Mouse (Mus musculus) embryonic facial prominence, embryonic 11.5 days (tissue): ENCODE results near the gene Slc5a6. TPM values are rescaled to one million over a fixed set of nuclear protein-coding genes. Genes with fewer than 3 reads are reported as not detected.

Experiments
- ATAC-seq: fragments of 200-750 bp; cut with Nextera tagmentation; replicated peaks from 2 replicates; pipeline ENCODE4 v1.8.0; 2017; ENCODE audit warnings: low read depth; ENCODE audit not compliant: insufficient number of reproducible peaks, low FRiP score, low TSS enrichment
- DNase-seq: peaks from one replicate; pipeline ENCODE4 v3.0.0-alpha.2; 2015; ENCODE audit warnings: low spot score
- H3K27ac ChIP-seq: fragments of 300-500 bp; sonication (generic); replicated peaks from 2 replicates; pipeline ENCODE4 v1.5.1; 2014; ENCODE audit warnings: mild to moderate bottlenecking, low read depth, low read length, control low read depth
- H3K27me3 ChIP-seq: fragments of 300-500 bp; sonication (generic); 2 replicates; pipeline ENCODE4 v1.6.1; 2014; ENCODE audit warnings: mild to moderate bottlenecking, low read length, moderate library complexity, mixed read lengths; ENCODE audit not compliant: control insufficient read depth, insufficient read depth
- H3K36me3 ChIP-seq: fragments of 300-500 bp; sonication (generic); replicated peaks from 2 replicates; pipeline ENCODE4 v1.6.1; 2014; ENCODE audit warnings: low read depth, mild to moderate bottlenecking, low read length, moderate library complexity, mixed read lengths; ENCODE audit not compliant: control insufficient read depth, insufficient read depth
- H3K4me1 ChIP-seq: fragments of 300-500 bp; sonication (generic); 2 replicates; pipeline ENCODE4 v1.6.1; 2014; ENCODE audit warnings: low read length, mixed read lengths; ENCODE audit not compliant: control insufficient read depth, insufficient read depth
- H3K4me2 ChIP-seq: fragments of 300-500 bp; sonication (generic); 2 replicates; pipeline ENCODE4 v1.6.1; 2014; ENCODE audit warnings: low read depth, mild to moderate bottlenecking, control low read depth, low read length, moderate library complexity
- H3K4me3 ChIP-seq: fragments of 300-500 bp; sonication (generic); 2 replicates; pipeline ENCODE4 v1.5.1; 2014; ENCODE audit warnings: low read depth, low read length, control low read depth
- H3K9ac ChIP-seq: fragments of 300-500 bp; sonication (generic); replicated peaks from 2 replicates; pipeline ENCODE4 v1.6.1; 2014; ENCODE audit warnings: mild to moderate bottlenecking, control low read depth, low read length
- H3K9me3 ChIP-seq: fragments of 300-500 bp; sonication (generic); replicated peaks from 2 replicates; pipeline ENCODE4 v1.6.1; 2016; ENCODE audit warnings: mild to moderate bottlenecking, low read length, inconsistent platforms, mixed read lengths; ENCODE audit not compliant: control insufficient read depth
- WGBS: fragments of 180-500 bp; shearing (Covaris S2); extraction: QIAGEN DNeasy Blood & Tissue Kit; methylation state at CpG from one replicate; pipeline ENCODE4 v1.1.7; 2014; 5-methylcytosine and 5-hydroxymethylcytosine counted together
- polyA plus RNA-seq: library from polyadenylated mRNA; unstranded; fragments of >200 nt; fragmentation: Nextera tagmentation; extraction: Ambion mirVana; gene quantifications from 2 replicates; pipeline ENCODE4 v1.2.1, GENCODE M21; 2014

Slc5a6 gene
- polyA plus RNA-seq, 1 experiment from 2014 or later, result 6.6 TPM

DNA sequence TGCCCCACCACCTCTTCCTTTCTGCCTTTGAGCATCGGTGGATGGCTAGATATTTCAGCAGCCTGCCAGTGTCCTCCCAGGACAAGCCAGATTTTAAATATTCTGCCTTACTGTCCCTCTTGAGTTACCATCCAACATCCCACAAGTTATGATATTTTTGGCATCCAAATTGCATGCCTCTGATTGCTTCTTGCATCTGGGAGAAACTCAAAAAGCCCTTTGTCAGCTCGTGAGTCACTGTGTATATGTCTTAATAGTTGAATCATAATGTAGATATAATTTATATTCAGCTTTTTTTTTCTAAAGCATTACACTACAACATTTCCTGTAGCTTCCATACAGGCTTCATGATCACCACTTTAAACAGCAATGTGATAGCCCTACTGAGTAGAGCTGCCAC, 38.4 kb upstream of the Slc5a6 start:
- H3K9me3 ChIP-seq, result no peaks in the 10 kb centered on the region
- no peak overlapping the region for H3K27ac ChIP-seq
- no peaks in the 10 kb centered on the region for H3K4me1 ChIP-seq
- no peak overlapping the region for H3K4me3 ChIP-seq
- ATAC-seq (no peak), DNase-seq (no peak)
- no peak overlapping the region for H3K4me2 ChIP-seq
- no peak overlapping the region for H3K9ac ChIP-seq
- peaks cover 32% of the 10 kb centered on the region for H3K27me3 ChIP-seq
- WGBS, result 92% methylated on average over 2 of the region's 2 CpGs
- H3K36me3 ChIP-seq, result no peaks in the 10 kb centered on the region

DNA sequence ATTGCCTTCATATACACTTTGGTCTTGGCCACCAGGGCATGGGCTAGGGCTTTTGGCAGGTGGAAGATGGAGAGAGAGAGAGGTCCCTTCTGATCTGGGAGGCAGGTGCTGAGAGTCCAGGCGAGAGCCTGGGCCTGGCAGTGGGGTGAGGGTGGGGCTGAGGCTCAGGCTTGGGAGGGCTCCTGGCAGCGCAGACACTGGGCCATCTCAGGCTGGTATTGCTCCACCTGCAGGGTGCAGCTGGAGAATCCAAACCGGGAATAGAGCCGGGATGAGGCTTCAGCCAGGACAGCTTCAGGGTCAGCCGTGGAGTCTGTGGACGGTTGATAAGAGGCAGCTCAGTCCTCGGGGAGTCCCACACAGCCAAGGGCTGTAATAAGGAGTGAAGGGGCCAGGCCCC, 37.9 kb upstream of the Slc5a6 start:
- Histone ChIP-seq H3K27me3 (peaks cover 27% of the 10 kb centered on the region), H3K4me1 (no peaks in the 10 kb centered on the region), H3K4me2 (no peak overlapping the region), H3K27ac (no peak overlapping the region), H3K36me3 (no peaks in the 10 kb centered on the region), H3K9ac (no peak overlapping the region), H3K4me3 (no peak overlapping the region), H3K9me3 (no peaks in the 10 kb centered on the region)
- DNase-seq (no peak), ATAC-seq (no peak)
- WGBS, result 32% methylated on average over 7 of the region's 7 CpGs

DNA sequence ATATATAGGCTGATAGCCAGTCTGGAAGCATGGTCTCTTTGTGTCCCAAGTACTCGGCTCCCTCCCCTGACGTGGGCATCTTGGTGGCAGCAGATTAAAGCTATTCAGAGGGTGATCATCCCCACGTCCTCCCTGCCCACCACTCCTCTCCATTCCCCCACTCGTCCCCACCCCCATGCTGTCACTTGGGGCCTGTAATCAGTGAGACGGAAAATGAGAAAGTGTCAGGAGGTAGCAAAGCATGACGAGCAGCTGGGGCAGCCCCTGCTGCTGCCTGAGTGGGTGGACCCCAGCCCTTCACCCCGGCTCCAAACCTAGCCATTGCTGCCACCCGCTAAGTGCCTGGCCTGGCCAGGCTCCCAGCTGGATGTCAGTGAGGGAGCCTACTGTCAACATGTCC, 35.2 kb upstream of the Slc5a6 start:
- no peak overlapping the region for H3K9ac ChIP-seq
- no peak for DNase-seq
- H3K4me3 ChIP-seq, result no peak overlapping the region

DNA sequence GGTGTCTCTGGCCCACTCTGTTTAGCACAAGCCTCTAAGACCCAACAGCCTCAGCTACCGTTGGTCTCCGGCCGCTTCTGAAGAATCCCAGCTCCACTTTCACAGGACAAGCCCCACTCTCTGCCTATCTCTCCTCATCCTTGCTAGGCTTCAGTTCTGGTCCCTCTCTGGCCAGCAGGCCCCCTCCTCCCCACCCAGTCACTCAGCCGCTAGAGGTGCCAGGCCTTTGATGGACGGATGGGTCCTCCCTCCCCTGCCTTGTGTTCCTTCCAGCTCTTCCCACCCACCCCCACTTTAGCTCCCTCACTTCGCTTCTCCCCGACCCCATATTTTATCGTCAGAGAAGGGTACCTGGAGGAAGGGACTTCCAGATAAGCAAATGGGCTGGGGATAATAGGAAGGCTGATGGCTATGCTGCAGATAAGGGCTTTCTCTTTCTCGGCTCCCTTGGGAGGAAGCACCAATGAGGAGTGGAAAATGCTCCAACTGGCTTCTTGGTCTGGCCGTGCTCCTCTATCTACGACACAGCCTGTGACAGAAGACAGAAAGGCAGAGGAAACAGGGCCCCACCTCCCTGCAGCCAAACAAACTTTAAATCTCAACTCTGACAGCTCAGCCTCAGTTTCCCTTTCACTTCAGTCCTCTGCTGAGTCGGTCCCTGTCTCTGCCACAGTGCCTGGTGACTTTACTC, 34.4 kb upstream of the Slc5a6 start:
- DNase-seq (no peak), ATAC-seq (no peak)
- Histone ChIP-seq H3K27me3 (no peaks in the 10 kb centered on the region), H3K4me1 (no peaks in the 10 kb centered on the region), H3K36me3 (peaks cover 2% of the 10 kb centered on the region; the same call in 1 of the 2 replicates), H3K4me3 (no peak overlapping the region), H3K9me3 (no peaks in the 10 kb centered on the region), H3K9ac (no peak overlapping the region), H3K4me2 (no peak overlapping the region), H3K27ac (no peak overlapping the region)
- 48% methylated on average over 12 of the region's 12 CpGs for WGBS

More for the DNA sequence above, 35.2 kb upstream of the Slc5a6 start:
- Histone ChIP-seq H3K4me2 (no peak overlapping the region), H3K36me3 (0 out of 2 replicates have a peak, but pooled peaks cover 2% of the 10 kb centered on the region), H3K27me3 (0 out of 2 replicates have a peak, but pooled peaks cover under 1% of the 10 kb centered on the region), H3K9me3 (no peaks in the 10 kb centered on the region), H3K27ac (no peak overlapping the region), H3K4me1 (no peaks in the 10 kb centered on the region)
- WGBS, result 13% methylated on average over 8 of the region's 8 CpGs
- no peak; the same call in 1 of the 2 replicates for ATAC-seq

DNA sequence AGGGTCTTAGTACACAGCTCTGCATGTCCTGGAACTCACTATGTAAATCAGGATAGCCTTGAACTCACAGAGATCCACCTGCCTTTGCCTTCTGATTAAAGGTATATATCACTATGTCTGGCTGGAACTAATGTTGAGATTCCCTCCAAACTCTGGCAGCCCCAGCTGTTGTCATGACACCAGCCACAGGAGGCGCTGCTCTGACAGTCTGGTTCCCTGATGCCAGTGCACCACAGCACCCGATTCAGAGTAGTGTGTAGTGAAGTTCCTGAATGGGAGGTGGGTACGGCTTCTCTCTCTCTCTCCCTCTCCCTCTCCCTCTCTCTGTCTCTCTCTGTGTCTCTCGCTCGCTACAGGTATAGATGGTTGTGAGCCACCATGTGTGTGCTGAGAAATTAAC, 33.6 kb upstream of the Slc5a6 start:
- 21% methylated on average over 5 of the region's 5 CpGs for WGBS
- Histone ChIP-seq H3K4me3 (no peak overlapping the region), H3K36me3 (peaks cover 3% of the 10 kb centered on the region), H3K4me1 (no peaks in the 10 kb centered on the region), H3K27me3 (no peaks in the 10 kb centered on the region), H3K9me3 (no peaks in the 10 kb centered on the region), H3K27ac (no peak overlapping the region), H3K9ac (no peak overlapping the region), H3K4me2 (no peak overlapping the region)
- no peak for ATAC-seq
- DNase-seq, result peak; percentile 70

DNA sequence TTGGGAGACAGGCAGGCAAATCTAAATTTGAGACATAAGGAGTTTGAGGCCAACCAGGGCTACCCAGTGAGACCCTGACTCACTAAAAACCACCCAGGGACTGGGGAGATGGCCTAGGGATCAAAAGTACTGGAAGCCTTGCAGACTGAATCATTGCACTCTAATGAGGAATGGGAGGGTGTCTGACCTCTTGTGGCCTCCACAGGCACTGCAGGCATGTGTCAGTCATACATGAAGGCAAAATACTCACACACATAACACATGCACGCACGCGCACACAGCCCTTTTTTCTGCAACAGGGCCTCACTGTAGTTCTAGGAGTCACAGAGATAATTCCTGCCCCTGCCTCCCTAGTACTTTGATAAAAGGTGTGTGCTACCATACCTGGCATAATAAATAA, 32.7 kb upstream of the Slc5a6 start:
- no peaks in the 10 kb centered on the region for H3K4me1 ChIP-seq
- H3K9me3 ChIP-seq, result no peaks in the 10 kb centered on the region
- no peak overlapping the region for H3K9ac ChIP-seq
- H3K27me3 ChIP-seq, result no peaks in the 10 kb centered on the region
- H3K27ac ChIP-seq, result no peak overlapping the region
- H3K36me3 ChIP-seq, result peaks cover 5% of the 10 kb centered on the region
- no peak overlapping the region for H3K4me3 ChIP-seq
- DNase-seq, result peak; percentile 70
- no peak overlapping the region for H3K4me2 ChIP-seq
- 80% methylated on average over 3 of the region's 3 CpGs for WGBS
- no peak for ATAC-seq

DNA sequence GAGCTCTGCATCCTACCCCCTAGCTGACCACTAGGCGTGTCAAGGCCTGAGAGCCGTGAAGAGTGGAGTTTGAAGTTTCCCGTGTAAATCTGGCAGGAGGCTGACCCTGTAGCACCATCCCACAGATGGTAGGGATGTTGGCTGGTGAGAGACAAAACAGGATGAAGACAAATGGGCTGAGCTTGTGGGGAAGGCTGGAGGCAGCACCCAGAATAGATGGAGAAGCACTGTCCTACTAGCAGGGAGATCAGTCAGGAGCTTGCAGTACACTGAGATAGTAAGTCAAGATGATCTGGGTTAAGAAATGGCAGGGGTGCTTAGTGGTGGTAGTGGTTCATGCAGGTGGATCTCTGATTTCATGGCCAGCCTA, 32.1 kb upstream of the Slc5a6 start:
- Histone ChIP-seq H3K9me3 (no peaks in the 10 kb centered on the region), H3K36me3 (peaks cover 7% of the 10 kb centered on the region), H3K27ac (no peak overlapping the region), H3K4me2 (no peak overlapping the region), H3K4me1 (no peaks in the 10 kb centered on the region), H3K27me3 (no peaks in the 10 kb centered on the region), H3K9ac (no peak overlapping the region), H3K4me3 (no peak overlapping the region)
- DNase-seq (no peak), ATAC-seq (no peak)
- 74% methylated on average over 3 of the region's 3 CpGs for WGBS

DNA sequence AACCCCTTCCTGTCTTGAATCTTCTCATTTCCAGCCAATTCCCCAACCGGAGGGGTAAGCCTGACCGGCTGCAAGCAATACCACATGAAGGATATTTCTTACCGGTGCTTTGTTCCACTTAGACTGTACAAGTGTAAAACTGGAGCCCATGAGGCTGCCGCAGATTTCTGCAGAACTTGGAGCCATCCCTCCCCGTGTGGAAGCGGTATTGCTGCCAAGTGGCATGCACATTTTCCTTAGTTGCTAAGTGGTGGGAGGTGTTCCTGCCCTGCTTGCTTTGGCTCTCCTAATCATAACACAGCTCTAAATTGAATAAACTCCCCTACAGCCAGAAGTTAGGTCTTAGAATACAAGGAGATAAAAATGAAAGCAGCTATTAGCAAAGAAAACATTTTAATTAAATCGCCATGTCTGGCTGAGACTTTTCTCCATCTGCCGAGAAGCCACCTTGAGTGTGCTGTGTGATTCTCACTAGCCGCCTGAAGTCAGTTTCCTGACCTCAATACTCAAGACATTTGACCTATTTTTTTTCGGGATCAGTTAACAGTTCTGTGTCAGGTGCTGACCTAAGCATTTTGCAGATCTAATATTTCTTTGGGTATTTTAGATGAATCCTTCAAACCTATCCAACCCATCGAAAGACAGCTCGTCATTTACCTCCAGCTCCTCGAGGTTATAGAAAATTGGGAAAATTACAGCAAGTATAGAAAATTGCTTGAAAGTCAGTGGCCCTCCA, 31.5 kb upstream of the Slc5a6 start:
- H3K9ac ChIP-seq, result no peak overlapping the region
- 74% methylated on average over 13 of the region's 13 CpGs for WGBS
- peaks cover 10% of the 10 kb centered on the region for H3K36me3 ChIP-seq
- no peak overlapping the region for H3K4me3 ChIP-seq
- no peak overlapping the region for H3K4me2 ChIP-seq
- no peaks in the 10 kb centered on the region for H3K9me3 ChIP-seq
- H3K4me1 ChIP-seq, result no peaks in the 10 kb centered on the region
- H3K27me3 ChIP-seq, result no peaks in the 10 kb centered on the region
- H3K27ac ChIP-seq, result no peak overlapping the region
- ATAC-seq, result no peak
- no peak for DNase-seq
